Mouse (Mus musculus) hindbrain, embryonic 12.5 days (tissue): ENCODE data around the gene E2f2. TPM values are rescaled to one million over a fixed set of nuclear protein-coding genes. Genes with fewer than 3 reads are reported as not detected.

Experiments
- ATAC-seq: fragments of 200-750 bp; cut with Nextera tagmentation; 2 replicates; pipeline ENCODE4 v1.8.0; 2017; ENCODE audit warnings: moderate TSS enrichment; ENCODE audit not compliant: low FRiP score
- H3K27ac ChIP-seq: fragments of 300-500 bp; sonication (generic); 2 replicates; pipeline ENCODE4 v1.5.1; 2016; ENCODE audit warnings: mild to moderate bottlenecking
- H3K27me3 ChIP-seq: fragments of 300-500 bp; sonication (generic); 2 replicates; pipeline ENCODE4 v1.6.1; 2016; ENCODE audit warnings: mild to moderate bottlenecking
- H3K36me3 ChIP-seq: fragments of 300-500 bp; sonication (generic); 2 replicates; pipeline ENCODE4 v1.6.1; 2016; ENCODE audit warnings: mild to moderate bottlenecking
- H3K4me1 ChIP-seq: fragments of 300-500 bp; sonication (generic); 2 replicates; pipeline ENCODE4 v1.6.1; 2016
- H3K4me2 ChIP-seq: fragments of 300-500 bp; sonication (generic); replicated peaks from 2 replicates; pipeline ENCODE4 v1.6.1; 2016; ENCODE audit warnings: mild to moderate bottlenecking
- H3K4me3 ChIP-seq: fragments of 300-500 bp; sonication (generic); 2 replicates; pipeline ENCODE4 v1.5.1; 2016; ENCODE audit warnings: mild to moderate bottlenecking
- H3K9ac ChIP-seq: fragments of 300-500 bp; sonication (generic); 2 replicates; pipeline ENCODE4 v1.6.1; 2016; ENCODE audit warnings: mild to moderate bottlenecking, moderate library complexity
- H3K9me3 ChIP-seq: fragments of 300-500 bp; sonication (generic); replicated peaks from 2 replicates; pipeline ENCODE4 v1.6.1; 2016; ENCODE audit warnings: mild to moderate bottlenecking
- WGBS: fragments of 180-500 bp; shearing (Covaris S2); methylation state at CpG from one replicate; pipeline ENCODE4 v1.1.7; 2016; 5-methylcytosine and 5-hydroxymethylcytosine counted together
- polyA plus RNA-seq: library from polyadenylated mRNA; unstranded; fragments of >200 nt; fragmentation: Nextera tagmentation; extraction: Ambion mirVana; gene quantifications from 2 replicates; pipeline ENCODE4 v1.2.1, GENCODE M21; 2016

Gene E2f2
- polyA plus RNA-seq, 1 experiment from 2014 or later: 7.0 TPM

- H3K9me3 ChIP-seq: no peaks in the 10 kb centered on the region
- ATAC-seq: peak; percentile 17; the same call in 1 of the 2 replicates
- H3K4me2 ChIP-seq: peak overlapping the region; percentile 71
- WGBS: 20% methylated on average over 9 of the region's 9 CpGs
- H3K36me3 ChIP-seq: no peaks in the 10 kb centered on the region
- peaks cover 65% of the 10 kb centered on the region for H3K4me1 ChIP-seq
- no peaks in the 10 kb centered on the region for H3K27me3 ChIP-seq
- peak overlapping the region; percentile 73 for H3K9ac ChIP-seq
- peak overlapping the region; percentile 99 for H3K27ac ChIP-seq
- H3K4me3 ChIP-seq: no peak overlapping the region
Measured at GRCm38 (mm10) chr4:136135874-136136728, 36.1 kb upstream of the E2f2 start.

- peaks cover 75% of the 10 kb centered on the region for H3K4me1 ChIP-seq
- ATAC-seq: no peak
- WGBS: 54% methylated on average over 17 of the region's 17 CpGs
- no peak overlapping the region for H3K4me3 ChIP-seq
- H3K9ac ChIP-seq: no peak overlapping the region; the same call in 1 of the 2 replicates
- no peaks in the 10 kb centered on the region for H3K27me3 ChIP-seq
- H3K27ac ChIP-seq: peak overlapping the region; percentile 92
- no peaks in the 10 kb centered on the region for H3K36me3 ChIP-seq
- peak overlapping the region; percentile 47; the same call in 1 of the 2 replicates for H3K4me2 ChIP-seq
- H3K9me3 ChIP-seq: no peaks in the 10 kb centered on the region
Measured at GRCm38 (mm10) chr4:136139326-136140110, 32.7 kb upstream of the E2f2 start.

GRCm38 (mm10) chr4:136140327-136141250 lies 31.6 kb upstream of the E2f2 start:
- peak overlapping the region; percentile 92 for H3K27ac ChIP-seq
- no peaks in the 10 kb centered on the region for H3K9me3 ChIP-seq
- peak overlapping the region; percentile 12; the same call in 1 of the 2 replicates for H3K4me3 ChIP-seq
- H3K36me3 ChIP-seq: no peaks in the 10 kb centered on the region
- peak overlapping the region; percentile 35; the same call in 1 of the 2 replicates for H3K9ac ChIP-seq
- peak overlapping the region; percentile 47 for H3K4me2 ChIP-seq
- peaks cover 2% of the 10 kb centered on the region; the same call in 1 of the 2 replicates for H3K27me3 ChIP-seq
- peak; percentile 81 for ATAC-seq
- H3K4me1 ChIP-seq: peaks cover 77% of the 10 kb centered on the region
- 5% methylated on average over 31 of the region's 31 CpGs for WGBS

- ATAC-seq: no peak
- Histone ChIP-seq H3K4me3 (0 out of 2 replicates have a peak overlapping the region, but pooled peaks have one; percentile 5), H3K27ac (peak overlapping the region; percentile 92), H3K36me3 (no peaks in the 10 kb centered on the region), H3K9me3 (no peaks in the 10 kb centered on the region), H3K27me3 (peaks cover 8% of the 10 kb centered on the region), H3K4me1 (peaks cover 79% of the 10 kb centered on the region), H3K4me2 (peak overlapping the region; percentile 65), H3K9ac (peak overlapping the region; percentile 19; the same call in 1 of the 2 replicates)
- 10% methylated on average over 17 of the region's 17 CpGs for WGBS
Measured at GRCm38 (mm10) chr4:136142267-136143192, 29.7 kb upstream of the E2f2 start.

GRCm38 (mm10) chr4:136143193-136143976 lies 28.8 kb upstream of the E2f2 start, which contains the start of gene Id3:
Gene Id3, plus strand, starts transcription at chr4:136143497.
- WGBS: under 1% methylated on average over 39 of the region's 39 CpGs
- ATAC-seq: peak; percentile 76
- H3K27me3 ChIP-seq: peaks cover 8% of the 10 kb centered on the region
- H3K9me3 ChIP-seq: no peaks in the 10 kb centered on the region
- H3K4me2 ChIP-seq: peak within 1 kb of the TSS; percentile 65
- peak within 1 kb of the TSS; percentile 65 for H3K4me3 ChIP-seq
- H3K36me3 ChIP-seq: no peaks in the 10 kb centered on the region
- peaks cover 88% of the 10 kb centered on the region for H3K4me1 ChIP-seq
- peak within 1 kb of the TSS; percentile 92 for H3K27ac ChIP-seq
- peak within 1 kb of the TSS; percentile 80 for H3K9ac ChIP-seq

GRCm38 (mm10) chr4:136144126-136144926 lies 27.9 kb upstream of the E2f2 start:
- Histone ChIP-seq H3K27me3 (peaks cover 8% of the 10 kb centered on the region), H3K36me3 (no peaks in the 10 kb centered on the region), H3K9me3 (no peaks in the 10 kb centered on the region), H3K9ac (peak overlapping the region; percentile 80), H3K4me2 (peak overlapping the region; percentile 65), H3K4me1 (peaks cover 84% of the 10 kb centered on the region), H3K4me3 (peak overlapping the region; percentile 65), H3K27ac (peak overlapping the region; percentile 92)
- under 1% methylated on average over 50 of the region's 50 CpGs for WGBS
- ATAC-seq: peak; percentile 14; the same call in 1 of the 2 replicates

GRCm38 (mm10) chr4:136144927-136145292 lies 27.3 kb upstream of the E2f2 start:
- H3K36me3 ChIP-seq: no peaks in the 10 kb centered on the region
- H3K27me3 ChIP-seq: peaks cover 8% of the 10 kb centered on the region
- peak overlapping the region; percentile 92 for H3K27ac ChIP-seq
- no peak for ATAC-seq
- WGBS: under 1% methylated on average over 11 of the region's 11 CpGs
- H3K4me1 ChIP-seq: peaks cover 78% of the 10 kb centered on the region
- no peaks in the 10 kb centered on the region for H3K9me3 ChIP-seq
- H3K4me3 ChIP-seq: peak overlapping the region; percentile 65
- peak overlapping the region; percentile 65 for H3K4me2 ChIP-seq
- peak overlapping the region; percentile 80 for H3K9ac ChIP-seq

GRCm38 (mm10) chr4:136145362-136145885 lies 26.8 kb upstream of the E2f2 start:
- H3K9me3 ChIP-seq: no peaks in the 10 kb centered on the region
- peak overlapping the region; percentile 65 for H3K4me2 ChIP-seq
- H3K4me3 ChIP-seq: peak overlapping the region; percentile 65
- peaks cover 79% of the 10 kb centered on the region for H3K4me1 ChIP-seq
- peak overlapping the region; percentile 80 for H3K9ac ChIP-seq
- H3K27ac ChIP-seq: peak overlapping the region; percentile 92
- H3K36me3 ChIP-seq: no peaks in the 10 kb centered on the region
- no peak for ATAC-seq
- 9% methylated on average over 11 of the region's 11 CpGs for WGBS
- peaks cover 8% of the 10 kb centered on the region for H3K27me3 ChIP-seq

- peak overlapping the region; percentile 80 for H3K9ac ChIP-seq
- ATAC-seq: no peak
- H3K27me3 ChIP-seq: peaks cover 8% of the 10 kb centered on the region
- WGBS: 15% methylated on average over 7 of the region's 7 CpGs
- peaks cover 77% of the 10 kb centered on the region for H3K4me1 ChIP-seq
- peak overlapping the region; percentile 92 for H3K27ac ChIP-seq
- H3K4me3 ChIP-seq: peak overlapping the region; percentile 65
- H3K36me3 ChIP-seq: no peaks in the 10 kb centered on the region
- no peaks in the 10 kb centered on the region for H3K9me3 ChIP-seq
- peak overlapping the region; percentile 65 for H3K4me2 ChIP-seq
Measured at GRCm38 (mm10) chr4:136145991-136146711, 26.0 kb upstream of the E2f2 start.
